Mouse (Mus musculus) cerebellum, adult 2 months (tissue): Measurements from ENCODE around the gene Ferd3l. TPM values are rescaled to one million over a fixed set of nuclear protein-coding genes. Genes with fewer than 3 reads are reported as not detected.

Experiments
- DNase-seq, 2 experiments: peaks; one replicate each; pipeline ENCODE4 v3.0.0; 2021
- H3K27ac ChIP-seq: fragments of 200-500 bp; 2 replicates; pipeline ENCODE4 v1.5.1; 2012; ENCODE audit warnings: low read length, control low read depth, inconsistent platforms; ENCODE audit not compliant: insufficient read depth
- H3K27me3 ChIP-seq: fragments of 200-500 bp; 2 replicates; pipeline ENCODE4 v1.6.1; 2012; ENCODE audit warnings: inconsistent platforms, mild to moderate bottlenecking, low read length, moderate library complexity; ENCODE audit not compliant: control insufficient read depth, insufficient read depth
- H3K4me1 ChIP-seq: fragments of 200-500 bp; 2 replicates; pipeline ENCODE4 v1.6.1; 2011; ENCODE audit warnings: low read length; ENCODE audit not compliant: control insufficient read depth, insufficient read depth
- H3K4me3 ChIP-seq: fragments of 200-500 bp; replicated peaks from 2 replicates; pipeline ENCODE3; 2011; ENCODE audit warnings: mild to moderate bottlenecking, low read depth, low read length, control low read depth; ENCODE audit not compliant: insufficient read depth
- CTCF ChIP-seq: fragments of 200-500 bp; IDR thresholded peaks from 2 replicates; pipeline ENCODE4 v1.5.1; 2011; ENCODE audit warnings: low read depth, mild to moderate bottlenecking, control low read depth, low read length, moderate library complexity, borderline replicate concordance; ENCODE audit not compliant: insufficient read depth
- POLR2A ChIP-seq: fragments of 200-500 bp; IDR thresholded peaks from 2 replicates; pipeline ENCODE4 v1.6.1; 2011; ENCODE audit warnings: low read length, control low read depth, borderline replicate concordance; ENCODE audit not compliant: insufficient read depth
- WGBS: fragments of 180-500 bp; shearing (Covaris S2); methylation state at CpG from one replicate; pipeline ENCODE4 v1.1.7; 2018; 5-methylcytosine and 5-hydroxymethylcytosine counted together
- polyA plus RNA-seq: library from polyadenylated mRNA; depleted of rRNA; stranded (reverse); fragments of >200 nt; gene quantifications from 2 replicates; pipeline ENCODE4 v1.2.3, GENCODE M21; 2012; rRNA removed

Gene Ferd3l
- polyA plus RNA-seq = not detected in 2 replicates

- 2% methylated on average over 39 of the region's 39 CpGs for WGBS
Measured at GRCm38 (mm10) chr12:33928331-33929192, at the start of gene Ferd3l. Gene Ferd3l (plus strand): TSS chr12:33928425.

GRCm38 (mm10) chr12:33893956-33894355 lies 34.3 kb upstream of the Ferd3l start:
- H3K4me3 ChIP-seq = no peak overlapping the region
- no peak for DNase-seq
- no peak overlapping the region for H3K27ac ChIP-seq
- no peak for TF ChIP-seq POLR2A
- TF ChIP-seq CTCF = no peak
- H3K27me3 ChIP-seq = no peaks in the 10 kb centered on the region
- H3K4me1 ChIP-seq = no peaks in the 10 kb centered on the region
- 50% methylated on average over 2 of the region's 2 CpGs for WGBS

More at GRCm38 (mm10) chr12:33928331-33929192, at the start of gene Ferd3l:
- no peak for TF ChIP-seq CTCF
- no peak for TF ChIP-seq POLR2A
- Histone ChIP-seq H3K4me3 (no peak within 1 kb of the TSS), H3K27ac (no peak within 1 kb of the TSS), H3K27me3 (peaks cover 3% of the 10 kb centered on the region; the same call in 1 of the 2 replicates), H3K4me1 (no peaks in the 10 kb centered on the region)
- DNase-seq = no peak

- Histone ChIP-seq H3K4me1 (no peaks in the 10 kb centered on the region), H3K27ac (no peak overlapping the region), H3K4me3 (no peak overlapping the region), H3K27me3 (no peaks in the 10 kb centered on the region)
- no peak for DNase-seq
- 92% methylated on average over 1 of the region's 1 CpGs for WGBS
- TF ChIP-seq POLR2A = no peak
- no peak for TF ChIP-seq CTCF
Measured at GRCm38 (mm10) chr12:33894621-33895020, 33.6 kb upstream of the Ferd3l start.

GRCm38 (mm10) chr12:33926751-33927150 lies 1.5 kb upstream of the Ferd3l start:
- no peak overlapping the region for H3K27ac ChIP-seq
- H3K27me3 ChIP-seq = peaks cover 3% of the 10 kb centered on the region; the same call in 1 of the 2 replicates
- H3K4me1 ChIP-seq = no peaks in the 10 kb centered on the region
- 27% methylated on average over 3 of the region's 3 CpGs for WGBS
- no peak for DNase-seq
- no peak overlapping the region for H3K4me3 ChIP-seq
- TF ChIP-seq CTCF (no peak), POLR2A (no peak)

- Histone ChIP-seq H3K27ac (no peak overlapping the region), H3K27me3 (peaks cover 3% of the 10 kb centered on the region; the same call in 1 of the 2 replicates), H3K4me1 (no peaks in the 10 kb centered on the region), H3K4me3 (no peak overlapping the region)
- peak in 1 of 2 experiments; percentile 3 for DNase-seq
- WGBS = 3% methylated on average over 15 of the region's 15 CpGs
- TF ChIP-seq CTCF = no peak
- no peak for TF ChIP-seq POLR2A
Measured at GRCm38 (mm10) chr12:33927334-33928098, 709 bp upstream of the Ferd3l start.

GRCm38 (mm10) chr12:33952843-33953242 lies 24.6 kb downstream of the Ferd3l start:
- Histone ChIP-seq H3K4me1 (no peaks in the 10 kb centered on the region), H3K4me3 (no peak overlapping the region), H3K27ac (no peak overlapping the region), H3K27me3 (peaks cover 7% of the 10 kb centered on the region; the same call in 1 of the 2 replicates)
- no peak for DNase-seq
- 11% methylated on average over 3 of the region's 3 CpGs for WGBS
- TF ChIP-seq CTCF (no peak), POLR2A (no peak)

GRCm38 (mm10) chr12:33954931-33955565 lies 26.8 kb downstream of the Ferd3l start:
- no peak for DNase-seq
- TF ChIP-seq CTCF = no peak
- TF ChIP-seq POLR2A = no peak

More at GRCm38 (mm10) chr12:33954931-33955565, 26.8 kb downstream of the Ferd3l start:
- no peak overlapping the region for H3K27ac ChIP-seq
- H3K4me1 ChIP-seq = no peaks in the 10 kb centered on the region
- no peak overlapping the region for H3K4me3 ChIP-seq
- 20% methylated on average over 8 of the region's 8 CpGs for WGBS
- H3K27me3 ChIP-seq = peaks cover 9% of the 10 kb centered on the region; the same call in 1 of the 2 replicates
